Mouse (Mus musculus) T-helper 17 cell (primary cell): ENCODE measurements at regions not wholly inside any gene's neighbourhood (a gene's known extent, or its start where the extent isn't known, plus 50 kb on each side); places are given as distances from the start of the nearest gene placed in this dataset.

Experiments
- in situ Hi-C, 2 experiments: fragments of 300-600 bp; cut with MboI, MseI; formaldehyde crosslinking; loops; 1 replicate in 1 of 2; 2 replicates in 1 of 2; pipeline ENCODE4 v1.15.1; 2025; ENCODE audit warnings: high pct_unique_total_duplicates in 2 of 2

- in situ Hi-C loops: no loop called here
Observed at GRCm38 (mm10) chr8:101815121-101815520, 970.3 kb downstream of the Cdh11 start.

GRCm38 (mm10) chr8:101803561-101803960 lies 981.9 kb downstream of the Cdh11 start:
- in situ Hi-C loops: no loop called here

- in situ Hi-C loops: no loop called here
Observed at GRCm38 (mm10) chr8:101802119-101802518, 983.3 kb downstream of the Cdh11 start.

GRCm38 (mm10) chr8:101790785-101791184 lies 994.7 kb downstream of the Cdh11 start:
- in situ Hi-C loops: no loop called here

GRCm38 (mm10) chr8:101786876-101787275 lies 998.6 kb downstream of the Cdh11 start:
- in situ Hi-C loops: no loop called here

GRCm38 (mm10) chr8:101782556-101782955 lies 1002.9 kb downstream of the Cdh11 start:
- in situ Hi-C loops: no loop called here

GRCm38 (mm10) chr8:101781942-101782341 lies 1003.5 kb downstream of the Cdh11 start:
- in situ Hi-C loops: no loop called here

GRCm38 (mm10) chr8:101779966-101780365 lies 1005.5 kb downstream of the Cdh11 start:
- in situ Hi-C loops: no loop called here

GRCm38 (mm10) chr8:101767588-101767987 lies 1017.9 kb downstream of the Cdh11 start:
- in situ Hi-C loops: loop anchor here in 1 of 2 experiments (10.0 kb wide), 1 partner anchor 217 kb away; no protein-coding TSS in a partner anchor
